Mouse (Mus musculus): Measurements from ENCODE around the gene Gpr35.

Gpr35 gene

DNA sequence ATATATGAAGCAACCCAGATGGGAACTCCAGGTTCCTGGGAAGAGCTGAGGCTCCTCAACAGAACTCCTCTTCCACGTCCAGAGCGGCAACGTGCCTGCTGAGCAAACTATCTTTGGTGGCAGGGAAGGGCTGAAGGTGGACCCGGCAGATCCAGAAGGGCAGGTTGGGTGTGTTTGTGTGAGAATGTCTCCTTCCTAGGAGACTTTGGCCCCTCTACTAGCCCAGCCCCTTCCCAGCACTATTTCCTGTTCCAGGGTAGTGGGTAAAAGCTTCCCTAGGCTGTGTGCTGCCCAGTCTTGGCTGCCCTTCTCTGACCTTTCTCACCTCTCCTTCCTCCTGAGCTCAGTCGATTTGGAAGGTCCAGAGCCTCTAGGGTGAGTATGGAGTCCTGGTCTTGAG, at the start of gene Gpr35:
Gene Gpr35, plus strand, starts transcription at position 259 of the 400 bp plus-strand sequence.
- no peak for DNase-seq

GRCm38 (mm10) chr1:92902786-92903185, 47.9 kb upstream of the Gpr35 start, which contains the start of gene Ankmy1:
Gene Ankmy1, minus strand, starts transcription at chr1:92902906.
- no peak for DNase-seq

DNA sequence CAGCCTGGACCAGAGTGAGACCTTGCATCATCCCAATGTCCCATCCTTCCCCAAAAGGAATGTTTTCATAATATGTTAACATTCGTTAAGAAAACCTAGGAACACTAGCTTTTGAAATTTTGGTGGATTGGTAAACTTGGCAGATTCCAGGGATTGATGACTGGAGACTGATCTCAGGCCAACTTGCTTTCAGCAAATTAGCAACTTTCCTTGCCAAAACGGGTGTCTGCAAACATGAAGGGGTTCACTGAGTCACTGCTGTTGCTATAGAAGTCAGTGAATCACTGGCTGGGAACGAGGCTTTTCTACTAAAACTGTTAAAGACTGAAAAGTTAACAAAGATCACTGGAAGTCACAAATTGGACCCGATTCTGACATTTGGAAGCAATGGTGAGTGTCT, 47.0 kb upstream of the Gpr35 start:
- no peak for DNase-seq

DNA sequence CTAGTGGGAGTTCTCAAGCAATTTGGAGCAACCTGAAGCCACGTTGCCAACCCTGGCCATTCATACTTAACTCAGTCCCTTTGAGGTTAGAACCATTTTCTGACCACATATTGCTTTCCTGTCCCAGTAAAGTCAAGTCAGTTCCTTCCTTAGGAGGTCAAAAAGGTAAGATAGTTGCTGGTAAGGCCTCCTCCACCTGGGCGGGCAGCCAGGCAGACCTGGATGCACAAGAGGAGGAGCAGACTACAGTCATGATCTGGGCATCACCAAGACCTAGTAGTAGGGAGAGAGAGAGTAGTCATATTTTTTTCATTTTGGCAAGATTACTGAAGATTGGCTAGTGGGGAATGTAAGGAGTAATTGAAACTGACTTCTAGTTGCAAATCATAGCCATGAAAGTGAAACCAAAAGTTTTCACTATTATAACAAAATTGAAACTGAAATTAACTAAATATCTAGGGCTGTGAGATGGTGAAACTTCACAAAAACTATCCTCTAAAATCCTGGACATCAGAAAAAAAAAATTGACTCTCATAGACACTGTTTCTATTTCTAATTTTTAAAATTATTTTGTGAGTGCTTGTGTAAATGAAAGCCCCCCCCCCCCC, 44.9 kb upstream of the Gpr35 start:
- DNase-seq, result peak; percentile 56

GRCm38 (mm10) chr1:92906779-92907631, 43.7 kb upstream of the Gpr35 start, which contains the start of gene Dusp28:
Gene Dusp28, plus strand, starts transcription at chr1:92906981.
- DNase-seq, result peak; percentile 92

DNA sequence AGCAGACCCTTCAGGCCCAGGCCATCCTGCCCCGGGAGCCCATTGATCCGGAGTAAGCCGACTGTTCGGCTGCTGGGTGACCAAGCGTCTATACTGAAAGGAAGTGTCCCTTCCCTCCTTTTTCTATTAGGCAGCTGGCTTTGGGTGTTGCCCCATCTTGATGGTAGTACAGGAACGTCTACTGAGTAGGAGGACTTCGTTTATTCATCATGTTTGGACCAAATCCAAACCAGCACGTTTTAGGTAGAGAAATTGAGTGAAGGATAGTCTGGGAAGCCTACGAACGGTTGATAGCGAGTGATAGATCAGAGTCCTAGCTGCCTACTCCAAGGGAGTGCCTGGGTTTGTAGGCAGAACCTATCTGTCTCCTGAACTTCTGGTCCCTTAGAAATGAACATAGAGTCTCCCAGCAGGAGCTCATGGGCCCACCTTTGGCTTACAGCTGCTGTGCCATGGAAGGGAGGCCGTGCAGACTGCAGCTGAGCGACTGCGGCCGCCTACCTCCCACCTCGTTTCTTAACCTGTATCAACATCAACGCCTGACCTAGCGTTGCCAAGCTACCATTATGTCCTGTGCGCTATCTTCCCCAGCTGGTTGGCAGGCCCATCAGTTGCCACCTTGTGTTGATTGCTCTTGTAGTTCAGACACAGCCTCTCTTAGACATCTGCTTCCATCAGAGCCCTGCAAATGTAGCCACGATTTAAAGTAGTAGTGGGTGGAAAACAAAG, 42.9 kb upstream of the Gpr35 start:
- DNase-seq, result peak; percentile 58

DNA sequence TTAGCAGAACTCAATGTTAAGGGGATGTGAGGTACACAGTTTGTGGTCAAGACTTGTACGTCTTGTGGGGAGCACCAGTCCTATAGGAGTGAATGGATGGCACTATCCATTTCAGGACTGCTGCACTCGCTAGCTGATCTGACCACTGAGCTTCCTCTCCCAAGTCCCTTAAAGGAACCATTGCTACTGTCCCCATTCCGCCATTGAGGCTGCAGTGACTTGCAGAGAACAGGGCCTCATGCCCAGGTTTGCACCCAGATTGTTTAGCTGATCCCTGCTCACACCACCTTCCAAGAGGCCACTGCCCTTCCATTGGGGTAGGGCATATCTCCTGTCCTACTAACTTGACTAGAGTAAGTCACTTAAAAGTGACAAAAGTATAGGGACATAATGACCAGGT, 42.0 kb upstream of the Gpr35 start:
- peak; percentile 56 for DNase-seq

GRCm38 (mm10) chr1:92909068-92909467, 41.6 kb upstream of the Gpr35 start:
- DNase-seq, result peak; percentile 73

GRCm38 (mm10) chr1:92910239-92910885, 40.3 kb upstream of the Gpr35 start, which contains the start of gene Rnpepl1:
Gene Rnpepl1, plus strand, starts transcription at chr1:92910783.
- peak; percentile 84 for DNase-seq

GRCm38 (mm10) chr1:92910925-92911720, 39.5 kb upstream of the Gpr35 start:
- peak; percentile 75 for DNase-seq

DNA sequence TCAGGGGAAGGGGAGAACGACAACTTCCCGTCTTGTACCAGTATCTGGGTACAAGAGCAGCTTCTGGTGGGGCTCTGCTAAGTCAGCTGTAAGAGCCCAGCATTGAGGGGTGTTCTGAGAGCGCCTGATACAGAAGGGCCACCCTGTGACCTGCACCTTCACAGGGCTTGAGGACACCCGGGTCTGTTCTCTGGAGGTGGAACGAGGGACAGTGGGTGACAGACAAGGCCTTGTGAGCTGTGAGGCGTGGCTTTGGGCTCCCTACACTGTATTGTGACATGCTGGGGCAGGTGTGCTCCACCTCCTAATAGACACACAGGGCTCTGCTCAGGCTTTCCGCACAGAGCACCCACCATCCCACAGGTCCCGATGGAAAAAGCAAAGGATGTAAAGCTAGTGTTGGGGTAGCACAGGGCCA, 38.9 kb upstream of the Gpr35 start:
- no peak for DNase-seq

GRCm38 (mm10) chr1:92912286-92912685, 38.4 kb upstream of the Gpr35 start:
- no peak for DNase-seq

DNA sequence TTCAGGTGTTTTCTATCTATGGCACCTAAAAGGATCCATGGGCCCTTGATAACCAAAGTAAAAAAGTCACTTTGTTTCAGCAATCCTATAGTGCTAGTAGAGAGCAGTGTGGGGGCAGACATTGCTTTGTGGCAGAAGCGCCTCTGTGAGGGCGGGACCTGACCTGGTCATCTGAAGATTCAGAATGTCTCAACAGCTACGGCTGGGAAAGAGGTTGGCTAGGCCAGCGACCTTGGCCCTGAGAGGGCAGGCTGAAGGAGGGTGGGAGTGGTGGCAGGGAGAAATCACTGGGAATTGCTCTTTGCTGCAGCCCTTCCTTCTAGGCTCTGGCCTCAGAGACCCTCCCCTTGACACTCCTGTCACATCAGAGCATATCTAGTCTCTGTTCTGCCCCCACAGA, 36.4 kb upstream of the Gpr35 start:
- DNase-seq, result no peak

DNA sequence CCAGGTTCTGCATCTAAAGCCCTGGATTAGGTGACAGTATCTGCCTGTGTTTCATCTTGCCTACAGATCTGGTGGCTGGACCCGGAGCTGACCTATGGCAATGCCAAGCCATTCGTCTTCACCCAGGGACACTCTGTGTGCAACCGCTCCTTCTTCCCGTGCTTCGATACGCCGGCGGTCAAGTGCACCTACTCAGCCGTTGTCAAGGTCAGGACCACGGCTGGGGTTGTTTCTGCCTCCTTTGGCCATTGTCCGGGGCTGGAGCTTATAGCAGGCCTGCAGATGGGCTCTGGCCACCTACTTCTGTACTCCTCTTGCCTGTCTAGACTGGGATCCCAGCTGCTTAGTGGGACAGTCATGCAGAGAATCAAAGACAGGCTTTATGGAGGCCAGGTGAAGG, 35.7 kb upstream of the Gpr35 start:
- DNase-seq, result no peak

DNA sequence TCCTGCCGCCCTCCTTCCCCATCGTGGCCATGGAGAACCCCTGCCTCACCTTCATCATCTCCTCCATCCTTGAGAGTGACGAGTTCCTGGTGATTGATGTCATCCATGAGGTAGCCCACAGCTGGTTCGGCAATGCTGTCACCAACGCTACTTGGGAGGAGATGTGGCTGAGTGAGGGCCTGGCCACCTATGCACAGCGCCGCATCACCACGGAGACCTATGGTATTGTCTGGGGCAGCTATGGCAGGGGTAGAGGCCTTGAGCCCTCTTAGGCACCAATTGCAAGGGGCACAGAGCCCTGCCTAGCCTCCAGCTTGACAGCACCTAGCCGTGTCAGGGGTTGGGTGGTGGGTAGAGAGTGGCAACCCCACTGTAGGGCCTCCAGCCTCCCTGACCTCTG, 33.9 kb upstream of the Gpr35 start:
- no peak for DNase-seq

DNA sequence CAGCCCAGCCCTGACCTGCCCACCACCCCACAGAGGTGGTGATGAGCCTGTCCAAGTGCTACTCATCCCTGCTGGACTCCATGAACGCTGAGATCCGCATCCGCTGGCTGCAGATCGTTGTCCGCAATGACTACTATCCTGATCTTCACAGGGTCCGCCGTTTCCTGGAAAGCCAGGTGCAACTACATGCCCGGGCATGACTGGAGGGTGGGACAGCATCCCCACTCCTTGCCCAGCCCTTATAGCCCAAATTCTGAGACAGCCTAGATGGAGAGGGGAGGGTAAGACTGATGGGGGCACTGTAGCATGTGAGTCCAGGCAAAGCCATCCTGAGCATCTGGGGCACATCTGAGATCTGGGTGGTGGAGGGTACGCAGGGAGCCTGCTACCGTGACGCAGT, 31.5 kb upstream of the Gpr35 start:
- DNase-seq, result no peak

DNA sequence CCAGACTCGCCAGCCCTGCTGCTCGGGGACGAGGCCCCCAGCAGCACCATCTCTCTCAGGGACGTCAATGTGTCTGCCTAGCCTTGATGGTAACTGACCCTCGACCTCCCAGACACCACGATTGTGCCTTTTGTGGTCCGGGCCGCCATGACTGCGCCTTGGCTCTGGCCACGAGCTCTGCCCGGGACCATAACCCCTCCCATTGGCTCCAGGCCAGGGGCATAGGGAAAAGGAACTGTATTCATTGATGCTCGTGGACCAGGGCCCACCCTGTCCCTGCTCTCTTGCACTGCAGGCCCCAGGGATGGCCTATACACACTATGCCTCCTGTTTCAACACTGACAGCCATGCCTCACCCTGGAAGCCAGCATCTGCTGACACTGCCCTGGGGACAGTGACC, 30.9 kb upstream of the Gpr35 start:
- no peak for DNase-seq

GRCm38 (mm10) chr1:92920474-92921200, 30.0 kb upstream of the Gpr35 start:
- DNase-seq, result no peak

DNA sequence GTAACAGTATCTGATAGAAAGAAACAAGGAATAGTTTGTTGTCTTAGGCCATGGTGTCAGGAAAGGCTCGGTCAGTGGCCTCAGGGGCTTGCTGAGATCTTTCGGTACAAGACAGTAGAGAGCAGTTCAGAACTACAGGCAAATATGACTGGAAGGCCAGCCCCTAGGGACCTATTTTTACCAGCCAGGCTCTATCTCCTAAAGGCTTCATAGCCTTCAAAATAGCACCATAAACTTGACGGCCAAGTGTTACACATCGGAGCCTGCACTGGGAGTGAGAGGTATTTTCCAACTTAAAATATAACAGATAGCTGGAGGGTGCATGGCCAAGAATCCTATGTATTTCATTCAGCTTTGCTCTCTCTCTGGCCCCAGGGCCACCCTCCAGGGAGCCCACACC, 29.2 kb upstream of the Gpr35 start:
- DNase-seq, result no peak

- no peak for DNase-seq
Observed at GRCm38 (mm10) chr1:92930171-92930706, 20.4 kb upstream of the Gpr35 start.

- DNase-seq, result no peak
Observed at GRCm38 (mm10) chr1:92933611-92934010, 17.1 kb upstream of the Gpr35 start.

All from cerebellum, adult 9-10 months (tissue).